In the genomic region with DNA sequence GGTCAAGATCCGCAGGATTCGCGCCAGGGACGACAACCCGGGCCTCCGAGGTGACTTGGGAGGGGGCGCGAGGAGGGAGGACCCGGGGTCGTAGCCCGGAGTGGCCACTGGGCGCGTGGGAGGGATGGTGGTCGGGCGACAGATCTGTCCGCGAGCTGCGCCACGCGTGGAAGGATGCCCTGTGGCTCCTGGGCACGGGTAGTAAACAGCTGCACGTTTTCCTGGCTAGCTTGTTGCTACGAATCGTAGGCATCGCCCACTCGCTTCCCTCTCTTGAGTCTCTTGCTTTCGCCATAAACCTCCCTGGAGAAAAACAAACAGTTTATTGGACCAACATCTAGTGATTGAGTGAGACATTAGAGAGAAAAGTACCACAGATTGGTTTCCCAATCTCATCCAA, we compare ENCODE assay signal across 8 mouse cellular contexts. TPM values are rescaled to one million over a fixed set of nuclear protein-coding genes. Genes with fewer than 3 reads are reported as not detected.
DNase-seq lines count a peak whose midpoint lies in the region; ATAC-seq and TF ChIP-seq lines count a peak whose summit lies in the region.

No protein-coding gene starts in this region.

- H3K79me2 ChIP-seq in CH12.LX (replicated peaks; ENCODE audit: control insufficient read depth, extremely low read depth, insufficient read depth, poor library complexity, severe bottlenecking) (peaks cover 46% of the 10 kb centered on the region), myocyte (ENCODE audit: control insufficient read depth, insufficient read depth) (peaks cover 41% of the 10 kb centered on the region)

- H3K9me3 ChIP-seq in kidney, embryonic 14.5 days (ENCODE audit: control insufficient read depth, low read length): no peaks in the 10 kb centered on the region
- H3K9me3 ChIP-seq in CH12.LX (replicated peaks; ENCODE audit: low read length): no peaks in the 10 kb centered on the region
- H3K9me3 ChIP-seq in embryonic facial prominence, embryonic 11.5 days (replicated peaks; ENCODE audit: control insufficient read depth, low read length): no peaks in the 10 kb centered on the region
- H3K9me3 ChIP-seq in intestine, postnatal 0 days (ENCODE audit: control insufficient read depth): no peaks in the 10 kb centered on the region

- no peaks in the 10 kb centered on the region for H3K4me1 ChIP-seq in kidney, embryonic 14.5 days (ENCODE audit: control insufficient read depth, insufficient read depth, low read length)
- peaks cover 0 to 26% of the 10 kb centered on the region in 2 experiments; a peak in 3 of 4 replicates for H3K4me1 ChIP-seq in CH12.LX (ENCODE audit: control insufficient read depth in 1 of 2, insufficient read depth in 2 of 2)
- no peaks in the 10 kb centered on the region for H3K4me1 ChIP-seq in embryonic facial prominence, embryonic 11.5 days (ENCODE audit: control insufficient read depth, insufficient read depth, low read length)
- H3K4me1 ChIP-seq in intestine, postnatal 0 days (replicated peaks; ENCODE audit: control insufficient read depth, insufficient read depth, low read length): no peaks in the 10 kb centered on the region

- H3K27me3 ChIP-seq in kidney, embryonic 14.5 days (ENCODE audit: control insufficient read depth, insufficient read depth, low read length): no peaks in the 10 kb centered on the region
- H3K27me3 ChIP-seq in CH12.LX (replicated peaks): peaks cover 3% of the 10 kb centered on the region
- H3K27me3 ChIP-seq in embryonic facial prominence, embryonic 11.5 days (ENCODE audit: control insufficient read depth, insufficient read depth, low read length): no peaks in the 10 kb centered on the region
- no peaks in the 10 kb centered on the region for H3K27me3 ChIP-seq in intestine, postnatal 0 days (replicated peaks; ENCODE audit: control insufficient read depth, insufficient read depth, low read length)
- no peaks in the 10 kb centered on the region for H3K27me3 ChIP-seq in myocyte (ENCODE audit: control insufficient read depth, insufficient read depth, insufficient read length)

- TF ChIP-seq POLR2A in CH12.LX (IDR thresholded peaks at IDR 0.05; ENCODE audit: low read depth, low read length) (no peak), myocyte (IDR thresholded peaks at IDR 0.05; ENCODE audit: insufficient read length, low read depth) (no peak)

- no peak for TF ChIP-seq EP300 in CH12.LX (IDR thresholded peaks at IDR 0.05; ENCODE audit: low read length)

- 0 out of 2 replicates have a peak overlapping the region, but pooled peaks have one; percentile 7 for H3K27ac ChIP-seq in kidney, embryonic 14.5 days (ENCODE audit: low read depth, low read length)
- H3K27ac ChIP-seq in CH12.LX (ENCODE audit: insufficient read depth, low read depth): no peak overlapping the region
- 0 out of 2 replicates have a peak overlapping the region, but pooled peaks have one; percentile 13 for H3K27ac ChIP-seq in embryonic facial prominence, embryonic 11.5 days (replicated peaks; ENCODE audit: low read depth, low read length)
- peak overlapping the region; percentile 35; the same call in 1 of the 2 replicates for H3K27ac ChIP-seq in intestine, postnatal 0 days (ENCODE audit: low read depth, low read length)

- peak overlapping the region; percentile 64 for H3K4me3 ChIP-seq in kidney, embryonic 14.5 days (ENCODE audit: low read length)
- peak overlapping the region; percentile 93 to 99 (median 98) for H3K4me3 ChIP-seq in CH12.LX (replicated peaks in 1 of 3; ENCODE audit: low read depth in 2 of 3, low read length in 2 of 3, poor library complexity in 1 of 3)
- peak overlapping the region; percentile 95 for H3K4me3 ChIP-seq in embryonic facial prominence, embryonic 11.5 days (ENCODE audit: low read depth, low read length)
- H3K4me3 ChIP-seq in intestine, postnatal 0 days (ENCODE audit: low read depth, low read length): peak overlapping the region; percentile 85
- peak overlapping the region; percentile 65 for H3K4me3 ChIP-seq in myocyte

- in situ Hi-C loops in CH12.LX (cut with MboI; ENCODE audit: low pct_ligation_motif_present, low pct_unique_long_range_greater_than_20kb, low sequenced_read_pairs): no loop called here

- TF ChIP-seq RAD21 in CH12.LX (IDR thresholded peaks at IDR 0.05; ENCODE audit: low read depth, low read length): no peak

- H3K9ac ChIP-seq in kidney, embryonic 14.5 days (ENCODE audit: low read depth, low read length): peak overlapping the region; percentile 58
- H3K9ac ChIP-seq in CH12.LX (ENCODE audit: insufficient read depth, low read depth): peak overlapping the region; percentile 65
- peak overlapping the region; percentile 71 for H3K9ac ChIP-seq in embryonic facial prominence, embryonic 11.5 days (replicated peaks; ENCODE audit: low read length)
- H3K9ac ChIP-seq in intestine, postnatal 0 days (ENCODE audit: low read depth, low read length): peak overlapping the region; percentile 62

- H3ac ChIP-seq in myocyte (ENCODE audit: control insufficient read depth, insufficient read length): peak overlapping the region; percentile 46

- TF ChIP-seq CTCF in CH12.LX (conservative IDR thresholded peaks at IDR 0.05 in 1 of 2, IDR thresholded peaks at IDR 0.05 in 1 of 2; ENCODE audit: low read depth in 2 of 2, low read length in 2 of 2): no peak
- 0 out of 2 replicates have a peak, but pooled peaks have one; percentile 21 for TF ChIP-seq CTCF in intestine, postnatal 0 days (IDR thresholded peaks at IDR 0.05; ENCODE audit: low read depth)

- peak overlapping the region; percentile 46 for H3K4me2 ChIP-seq in kidney, embryonic 14.5 days (replicated peaks; ENCODE audit: low read depth, low read length)
- H3K4me2 ChIP-seq in CH12.LX (ENCODE audit: insufficient read depth, low read depth, poor library complexity, severe bottlenecking) (peak overlapping the region; percentile 96), myocyte (ENCODE audit: low read depth) (peak overlapping the region; percentile 97)
- H3K4me2 ChIP-seq in embryonic facial prominence, embryonic 11.5 days (ENCODE audit: low read depth, low read length): peak overlapping the region; percentile 73
- H3K4me2 ChIP-seq in intestine, postnatal 0 days (replicated peaks; ENCODE audit: low read depth): peak overlapping the region; percentile 91

- no peaks in the 10 kb centered on the region for H3K36me3 ChIP-seq in kidney, embryonic 14.5 days (ENCODE audit: control insufficient read depth, insufficient read depth, low read length)
- H3K36me3 ChIP-seq in CH12.LX (replicated peaks in 1 of 2; ENCODE audit: control insufficient read depth in 1 of 2, insufficient read depth in 1 of 2, low read length in 1 of 2): peaks cover 0 to 26% of the 10 kb centered on the region in 2 experiments
- H3K36me3 ChIP-seq in embryonic facial prominence, embryonic 11.5 days (replicated peaks; ENCODE audit: control insufficient read depth, insufficient read depth, low read depth, low read length): no peaks in the 10 kb centered on the region
- no peaks in the 10 kb centered on the region for H3K36me3 ChIP-seq in intestine, postnatal 0 days (ENCODE audit: control insufficient read depth, insufficient read depth)
- H3K36me3 ChIP-seq in myocyte (ENCODE audit: control insufficient read depth, insufficient read depth): no peaks in the 10 kb centered on the region

- no peak for DNase-seq in kidney, postnatal 36 days
- peak; percentile 15 for DNase-seq in CH12.LX (ENCODE audit: extremely low read depth)
- peak; percentile 26 for DNase-seq in embryonic facial prominence, embryonic 11.5 days (ENCODE audit: low spot score)
- no peak for DNase-seq in cerebellum, postnatal 36 days
- no peak for DNase-seq in gastrocnemius, postnatal 4 days (ENCODE audit: low spot score in 2 of 2)

- dilution Hi-C loops in CH12.LX (cut with MboI; ENCODE audit: extremely low pct_ligation_motif_present, extremely low pct_unique_long_range_greater_than_20kb, low sequenced_read_pairs): no loop called here

- ATAC-seq in kidney, embryonic 14.5 days (ENCODE audit: low FRiP score, low TSS enrichment): no peak
- no peak for ATAC-seq in embryonic facial prominence, embryonic 11.5 days (replicated peaks; ENCODE audit: insufficient number of reproducible peaks, low FRiP score, low TSS enrichment, low read depth)
- peak; percentile 29 for ATAC-seq in intestine, postnatal 0 days

- WGBS in kidney, embryonic 14.5 days: under 1% methylated on average over 27 of the region's 27 CpGs
- 0% methylated on average over 27 of the region's 27 CpGs for WGBS in embryonic facial prominence, embryonic 11.5 days
- WGBS in intestine, postnatal 0 days: under 1% methylated on average over 27 of the region's 27 CpGs

TF ChIP-seq in CH12.LX, 34 proteins besides CTCF, POLR2A, EP300 and RAD21 (continues in another document):
- TF ChIP-seq PAX5 (IDR thresholded peaks at IDR 0.05; ENCODE audit: low read length) (no peak), ZNF384 (IDR thresholded peaks at IDR 0.05; ENCODE audit: low read depth, low read length) (no peak), POLR2AphosphoS2 (IDR thresholded peaks at IDR 0.05; ENCODE audit: low read depth, low read length) (no peak), ELF1 (IDR thresholded peaks at IDR 0.05; ENCODE audit: low read depth, low read length) (no peak)

TF ChIP-seq in myocyte, 11 proteins besides CTCF, POLR2A, EP300 and RAD21 (continues in another document):
- TF ChIP-seq TCF3 (IDR thresholded peaks at IDR 0.05; ENCODE audit: insufficient read length, low read depth) (no peak), SRF (IDR thresholded peaks at IDR 0.05; ENCODE audit: control insufficient read depth, insufficient read length, low read depth) (no peak), USF1 (IDR thresholded peaks at IDR 0.05; ENCODE audit: low read depth) (no peak), MYOD1 (IDR thresholded peaks at IDR 0.05; ENCODE audit: control insufficient read depth in 1 of 3, insufficient read length in 2 of 3, low read depth in 2 of 3) (peak in 2 of 3 experiments; percentile 24 to 62)

RNA-seq across cellular contexts. Expression of a gene that starts 0.4 kb away (rescaled TPM):
- polyA plus RNA-seq in kidney, embryonic 14.5 days (2014; fragmentation: Nextera tagmentation; extraction: Ambion mirVana): 52.3 and 66.0 TPM in 2 replicates
- 63.4 and 80.2 TPM in 2 replicates for total RNA-seq in CH12.LX (2012; rRNA removed)
- 103 and 109 TPM in 2 replicates for total RNA-seq in CH12.LX (2014; rRNA removed)
- 104 and 126 TPM in 2 replicates for polyA plus RNA-seq in CH12.LX (2012; ENCODE audit: insufficient read length, low read depth)
- 71.5 and 73.3 TPM in 2 replicates for polyA plus RNA-seq in embryonic facial prominence, embryonic 11.5 days (2014; fragmentation: Nextera tagmentation; extraction: Ambion mirVana)
- 16.0 and 17.4 TPM in 2 replicates for polyA plus RNA-seq in intestine, postnatal 0 days (2015; fragmentation: Nextera tagmentation; extraction: Ambion mirVana)
- polyA plus RNA-seq in myocyte (2012; fragmentation: generic; extraction: Trizol): 19.1 TPM
- total RNA-seq in gastrocnemius, postnatal 4 days (2021): 10 to 100 TPM; 11.6 to 12.6 TPM

RNA-seq across cellular contexts. Expression of a gene that starts 53.8 kb away (rescaled TPM):
- 51.1 and 97.7 TPM in 2 replicates for polyA plus RNA-seq in kidney, embryonic 14.5 days (2014; fragmentation: Nextera tagmentation; extraction: Ambion mirVana)
- total RNA-seq in CH12.LX (2012; rRNA removed) (21.3 TPM in 2 replicates), CH12.LX (2014; rRNA removed) (33.9 and 36.0 TPM in 2 replicates)
- polyA plus RNA-seq in CH12.LX (2012; ENCODE audit: insufficient read length, low read depth) (36.5 and 38.8 TPM in 2 replicates), myocyte (2012; fragmentation: generic; extraction: Trizol) (62.8 TPM)
- 89.7 and 94.5 TPM in 2 replicates for polyA plus RNA-seq in embryonic facial prominence, embryonic 11.5 days (2014; fragmentation: Nextera tagmentation; extraction: Ambion mirVana)
- polyA plus RNA-seq in intestine, postnatal 0 days (2015; fragmentation: Nextera tagmentation; extraction: Ambion mirVana): 70.4 and 73.9 TPM in 2 replicates
- total RNA-seq in gastrocnemius, postnatal 4 days (2021): 10 to 100 TPM; 70.0 to 71.5 TPM

Comparison
In these comparisons a context has a peak if more than half of its experiments do, and no peak if none do; other contexts are left out.
1. H3K4me2 ChIP-seq: peak in every context shown above with its lines; median percentile 97 in myocyte; 96 in CH12.LX; 91 in intestine, postnatal 0 days; 73 in embryonic facial prominence, embryonic 11.5 days; 46 in kidney, embryonic 14.5 days.
2. DNase-seq: peak in CH12.LX (single experiment) and embryonic facial prominence, embryonic 11.5 days (single experiment); none in kidney, postnatal 36 days (0 of 2), cerebellum, postnatal 36 days (0 of 2) and gastrocnemius, postnatal 4 days (0 of 2).
3. Peak in every context shown above with its lines, with median percentiles within 50 percentile points of each other: H3K4me3 ChIP-seq and H3K9ac ChIP-seq.